Mouse (Mus musculus) hindbrain, embryonic 13.5 days (tissue): ENCODE measurements around the gene Sh2d6. TPM values are rescaled to one million over a fixed set of nuclear protein-coding genes. Genes with fewer than 3 reads are reported as not detected.

Experiments used
- ATAC-seq: fragments of 200-750 bp; cut with Nextera tagmentation; 2 replicates; pipeline ENCODE4 v1.8.0; 2017; ENCODE audit warnings: moderate TSS enrichment; ENCODE audit not compliant: low FRiP score
- H3K27ac ChIP-seq: fragments of 300-500 bp; sonication (generic); 2 replicates; pipeline ENCODE4 v1.5.1; 2015; ENCODE audit warnings: inconsistent platforms, mild to moderate bottlenecking, moderate library complexity
- H3K27me3 ChIP-seq: fragments of 300-500 bp; sonication (generic); 2 replicates; pipeline ENCODE4 v1.6.1; 2015; ENCODE audit warnings: mild to moderate bottlenecking, inconsistent platforms
- H3K36me3 ChIP-seq: fragments of 300-500 bp; sonication (generic); 2 replicates; pipeline ENCODE4 v1.6.1; 2015; ENCODE audit warnings: mild to moderate bottlenecking, inconsistent platforms
- H3K4me1 ChIP-seq: fragments of 300-500 bp; sonication (generic); replicated peaks from 2 replicates; pipeline ENCODE4 v1.6.1; 2015; ENCODE audit warnings: inconsistent platforms
- H3K4me2 ChIP-seq: fragments of 300-500 bp; sonication (generic); 2 replicates; pipeline ENCODE4 v1.6.1; 2015; ENCODE audit warnings: inconsistent platforms, mild to moderate bottlenecking, moderate library complexity
- H3K4me3 ChIP-seq: fragments of 300-500 bp; sonication (generic); 2 replicates; pipeline ENCODE4 v1.5.1; 2015; ENCODE audit warnings: mild to moderate bottlenecking, inconsistent platforms
- H3K9ac ChIP-seq: fragments of 300-500 bp; sonication (generic); 2 replicates; pipeline ENCODE4 v1.6.1; 2015; ENCODE audit warnings: mild to moderate bottlenecking, inconsistent platforms
- H3K9me3 ChIP-seq: fragments of 300-500 bp; sonication (generic); 2 replicates; pipeline ENCODE4 v1.6.1; 2016; ENCODE audit warnings: inconsistent platforms
- WGBS: fragments of 180-500 bp; shearing (Covaris S2); methylation state at CpG from one replicate; pipeline ENCODE4 v1.1.7; 2015; 5-methylcytosine and 5-hydroxymethylcytosine counted together
- polyA plus RNA-seq: library from polyadenylated mRNA; unstranded; fragments of >200 nt; fragmentation: Nextera tagmentation; extraction: Ambion mirVana; gene quantifications from 2 replicates; pipeline ENCODE4 v1.2.1, GENCODE M21; 2015

The Sh2d6 gene
- polyA plus RNA-seq: 0.41 and 1.0 TPM in 2 replicates

DNA sequence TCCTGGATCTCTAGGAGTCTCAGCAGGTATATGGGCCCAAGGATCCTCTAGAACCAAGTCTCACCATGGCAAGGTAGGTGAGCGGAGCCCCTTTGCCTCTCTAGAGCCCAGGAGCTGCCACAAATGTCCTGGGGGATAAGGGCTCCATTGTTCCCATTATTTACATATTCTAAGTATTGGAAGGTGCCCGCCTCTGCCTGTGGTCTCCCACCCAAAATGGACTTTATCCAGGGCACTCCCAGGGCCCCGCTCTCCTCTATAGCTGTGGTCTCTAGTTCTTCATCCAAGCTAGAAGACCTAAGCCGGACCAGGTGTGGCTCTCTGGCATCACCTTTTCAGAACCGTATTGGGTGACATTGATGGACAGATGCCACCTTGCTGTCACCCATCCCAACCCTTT is at the start of gene Sh2d6:
Gene Sh2d6, minus strand, starts transcription at position 101 of the 400 bp plus-strand sequence.
- Histone ChIP-seq H3K4me2 (no peak within 1 kb of the TSS), H3K36me3 (no peaks in the 10 kb centered on the region), H3K4me1 (peaks cover 33% of the 10 kb centered on the region), H3K9me3 (no peaks in the 10 kb centered on the region), H3K4me3 (no peak within 1 kb of the TSS), H3K9ac (no peak within 1 kb of the TSS), H3K27me3 (no peaks in the 10 kb centered on the region), H3K27ac (peak within 1 kb of the TSS; percentile 98)
- 93% methylated on average over 5 of the region's 5 CpGs for WGBS
- ATAC-seq: no peak

DNA sequence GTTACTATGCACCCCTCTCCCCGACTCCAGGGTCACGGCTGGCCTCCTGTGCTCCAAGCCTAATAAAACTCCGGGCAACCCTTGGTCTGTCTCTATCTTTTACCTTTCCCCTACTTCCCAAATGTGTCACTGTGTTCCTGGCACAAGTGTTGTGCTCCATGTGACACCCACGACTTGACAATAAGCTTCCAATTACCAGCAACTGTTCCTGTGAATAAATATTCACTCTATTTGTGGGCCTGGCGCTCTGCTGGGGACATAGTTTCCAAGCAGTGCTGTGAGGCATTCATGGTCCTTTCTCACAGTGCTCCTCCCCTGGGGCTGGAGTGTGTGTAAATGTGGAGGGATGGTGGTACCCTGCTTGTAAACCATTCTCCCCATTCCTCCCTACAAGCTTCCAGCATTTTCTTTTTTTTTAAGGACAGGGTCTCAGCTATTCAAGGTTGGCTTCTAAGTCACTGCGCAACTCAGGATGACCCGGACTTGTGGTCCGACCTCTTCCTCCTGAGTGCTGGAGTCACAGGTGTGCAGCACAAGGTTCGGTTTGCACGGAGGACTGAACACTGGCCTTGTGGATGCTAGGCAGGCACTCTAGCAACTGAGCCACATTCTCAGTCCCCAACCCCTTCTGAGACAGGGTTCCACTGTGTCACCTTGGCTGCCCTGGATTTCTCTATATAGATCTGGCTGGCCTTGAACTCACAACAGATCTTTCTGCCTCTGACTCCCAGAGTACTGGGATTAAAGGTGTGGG is 49.3 kb upstream of the Sh2d6 start:
- no peak overlapping the region for H3K9ac ChIP-seq
- H3K4me1 ChIP-seq: peaks cover under 1% of the 10 kb centered on the region
- no peak overlapping the region for H3K4me3 ChIP-seq
- no peak overlapping the region for H3K27ac ChIP-seq
- H3K9me3 ChIP-seq: no peaks in the 10 kb centered on the region
- H3K36me3 ChIP-seq: peaks cover 60% of the 10 kb centered on the region
- H3K27me3 ChIP-seq: no peaks in the 10 kb centered on the region
- no peak for ATAC-seq
- 85% methylated on average over 10 of the region's 10 CpGs for WGBS
- H3K4me2 ChIP-seq: no peak overlapping the region

DNA sequence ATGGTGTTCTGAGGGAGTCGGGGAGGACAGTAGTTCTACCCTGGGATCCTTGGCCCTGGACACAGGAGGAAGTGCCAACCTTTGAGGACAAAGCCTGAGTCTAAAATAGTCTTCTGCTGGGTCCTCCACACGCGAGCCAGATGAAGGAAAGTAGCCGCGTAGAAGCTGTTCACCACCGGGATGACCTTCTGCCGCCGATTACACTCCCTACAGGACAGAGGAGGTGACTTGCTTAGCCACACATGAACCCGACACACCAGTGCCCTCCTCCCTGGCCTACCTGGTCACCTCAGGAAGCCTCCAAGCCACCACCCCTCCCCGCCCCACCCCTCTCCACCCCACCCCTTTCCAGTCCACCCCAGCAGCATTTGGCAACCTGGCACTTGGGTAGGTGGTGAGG is 47.2 kb upstream of the Sh2d6 start:
- Histone ChIP-seq H3K4me3 (no peak overlapping the region), H3K9ac (no peak overlapping the region), H3K4me1 (peaks cover 4% of the 10 kb centered on the region), H3K27me3 (no peaks in the 10 kb centered on the region), H3K9me3 (no peaks in the 10 kb centered on the region), H3K27ac (no peak overlapping the region), H3K4me2 (no peak overlapping the region), H3K36me3 (peaks cover 39% of the 10 kb centered on the region)
- 89% methylated on average over 10 of the region's 10 CpGs for WGBS
- no peak for ATAC-seq

DNA sequence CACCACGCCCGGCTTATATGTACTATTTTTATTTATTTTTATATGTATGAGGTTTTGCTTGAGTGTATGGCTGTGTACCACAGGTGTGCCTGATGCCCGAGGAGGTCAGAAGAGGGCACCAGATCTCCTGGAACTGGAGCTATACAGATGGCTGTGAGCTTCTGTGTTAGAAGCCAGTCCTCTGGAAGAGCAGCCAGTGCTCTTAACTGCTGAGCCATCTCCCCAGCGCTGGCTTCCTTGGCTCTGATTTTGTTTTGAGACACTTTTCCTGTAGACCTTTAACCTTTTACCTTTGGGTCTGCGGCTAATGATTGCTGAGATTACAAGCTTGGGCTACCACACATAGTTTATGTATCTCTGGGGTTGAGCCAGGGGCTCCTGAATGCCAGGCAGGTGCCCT is 46.0 kb upstream of the Sh2d6 start:
- 88% methylated on average over 5 of the region's 5 CpGs for WGBS

DNA sequence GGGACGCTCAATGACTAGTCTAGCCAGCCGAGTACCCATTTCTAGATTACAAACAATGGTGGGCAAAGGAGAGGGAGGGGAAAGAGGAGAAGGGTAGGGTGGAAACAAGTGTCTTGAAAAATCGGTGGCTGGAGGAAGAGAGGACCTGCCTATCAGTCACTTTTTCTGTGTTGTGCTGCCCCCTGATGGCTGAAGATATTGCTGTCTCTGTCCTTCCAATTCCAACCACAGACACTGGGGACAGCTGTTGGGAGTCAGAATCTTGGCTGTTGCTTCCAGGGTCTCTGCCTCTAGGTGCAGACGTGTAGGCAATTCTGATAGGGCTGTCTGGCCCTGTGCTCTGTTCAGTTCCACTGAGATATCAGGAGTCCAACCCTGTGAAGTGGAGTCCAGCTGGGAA is 44.5 kb upstream of the Sh2d6 start:
- Histone ChIP-seq H3K4me3 (no peak overlapping the region), H3K27ac (no peak overlapping the region), H3K9me3 (no peaks in the 10 kb centered on the region), H3K4me2 (no peak overlapping the region), H3K9ac (peak overlapping the region; percentile 30; the same call in 1 of the 2 replicates), H3K27me3 (no peaks in the 10 kb centered on the region), H3K4me1 (peaks cover 4% of the 10 kb centered on the region), H3K36me3 (peaks cover 21% of the 10 kb centered on the region)
- ATAC-seq: peak; percentile 84
- WGBS: 8% methylated on average over 4 of the region's 4 CpGs

More for the DNA sequence above, 46.0 kb upstream of the Sh2d6 start:
- peaks cover 29% of the 10 kb centered on the region for H3K36me3 ChIP-seq
- H3K27me3 ChIP-seq: no peaks in the 10 kb centered on the region
- no peak overlapping the region for H3K9ac ChIP-seq
- no peaks in the 10 kb centered on the region for H3K9me3 ChIP-seq
- H3K27ac ChIP-seq: no peak overlapping the region
- no peak overlapping the region for H3K4me2 ChIP-seq
- no peak overlapping the region for H3K4me3 ChIP-seq
- H3K4me1 ChIP-seq: peaks cover 4% of the 10 kb centered on the region
- ATAC-seq: no peak

DNA sequence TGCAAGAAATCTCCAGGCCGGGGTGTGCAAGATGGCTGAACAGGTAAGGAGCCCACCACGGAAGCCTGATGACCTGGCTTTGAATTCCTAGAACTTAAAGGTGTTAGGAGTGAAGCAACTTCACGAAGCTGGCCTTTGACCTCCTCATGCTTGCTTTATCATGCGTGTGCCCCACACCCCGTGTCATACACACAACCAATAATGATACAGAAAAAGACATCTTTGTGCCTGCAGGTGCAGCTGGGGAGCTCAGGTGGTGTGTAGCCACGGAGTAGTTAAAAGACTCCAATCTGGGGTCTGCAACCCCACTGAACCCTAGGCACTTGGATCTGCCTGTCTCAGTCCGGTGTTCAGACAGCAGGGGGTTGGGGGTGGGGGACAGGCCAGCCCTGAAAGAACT is 44.0 kb upstream of the Sh2d6 start:
- Histone ChIP-seq H3K4me3 (no peak overlapping the region), H3K9ac (peak overlapping the region; percentile 30; the same call in 1 of the 2 replicates), H3K27ac (no peak overlapping the region), H3K27me3 (no peaks in the 10 kb centered on the region), H3K36me3 (peaks cover 16% of the 10 kb centered on the region), H3K9me3 (no peaks in the 10 kb centered on the region), H3K4me2 (no peak overlapping the region), H3K4me1 (peaks cover 4% of the 10 kb centered on the region)
- 73% methylated on average over 7 of the region's 7 CpGs for WGBS
- peak; percentile 49 for ATAC-seq

DNA sequence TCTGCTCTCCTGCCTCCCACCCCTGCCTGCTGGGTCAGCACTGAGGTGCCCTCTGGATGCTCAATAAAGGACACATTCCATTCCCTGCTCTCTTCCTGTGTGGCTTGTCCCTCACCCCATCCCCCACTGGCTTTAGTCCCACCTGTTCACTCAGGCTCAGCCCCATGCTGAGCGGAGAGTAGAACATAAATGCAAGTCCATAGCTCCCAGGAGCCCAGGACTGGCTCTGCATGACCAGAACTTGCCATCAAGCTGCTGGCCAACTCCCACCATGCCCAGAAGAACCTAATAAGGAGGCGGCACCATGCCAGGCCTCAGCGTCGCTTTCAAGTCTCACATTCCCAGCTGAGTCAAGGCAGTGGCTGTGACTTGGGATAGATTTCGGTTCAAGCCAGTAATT is 41.4 kb upstream of the Sh2d6 start:
- H3K4me1 ChIP-seq: peaks cover 4% of the 10 kb centered on the region
- peaks cover 2% of the 10 kb centered on the region for H3K36me3 ChIP-seq
- no peaks in the 10 kb centered on the region for H3K27me3 ChIP-seq
- H3K9me3 ChIP-seq: no peaks in the 10 kb centered on the region
- no peak for ATAC-seq
- no peak overlapping the region for H3K9ac ChIP-seq
- no peak overlapping the region for H3K4me2 ChIP-seq
- WGBS: 80% methylated on average over 5 of the region's 5 CpGs
- no peak overlapping the region for H3K4me3 ChIP-seq
- no peak overlapping the region for H3K27ac ChIP-seq

DNA sequence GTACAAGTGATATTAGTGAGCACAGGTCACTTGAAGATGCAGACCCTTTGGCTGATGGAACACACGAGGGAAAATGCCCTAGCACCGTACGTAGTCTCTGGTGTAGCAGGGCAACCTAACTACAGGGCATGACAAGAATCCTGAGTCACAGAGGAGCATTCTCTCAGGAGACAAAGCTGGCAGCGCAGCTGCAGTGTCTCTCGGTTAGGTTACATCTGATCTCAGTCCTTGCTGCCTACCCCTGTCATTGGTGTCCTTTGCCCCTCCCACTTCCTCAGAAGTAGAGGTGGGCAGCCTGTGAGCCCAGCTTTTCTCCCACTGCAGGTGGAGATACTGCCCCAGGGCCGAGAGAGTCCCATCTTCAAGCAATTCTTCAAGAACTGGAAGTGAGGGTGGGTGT is 41.0 kb upstream of the Sh2d6 start:
- Histone ChIP-seq H3K27ac (no peak overlapping the region), H3K4me3 (no peak overlapping the region), H3K36me3 (no peaks in the 10 kb centered on the region), H3K4me2 (no peak overlapping the region), H3K9ac (no peak overlapping the region), H3K4me1 (peaks cover 4% of the 10 kb centered on the region), H3K27me3 (no peaks in the 10 kb centered on the region), H3K9me3 (no peaks in the 10 kb centered on the region)
- ATAC-seq: no peak
- WGBS: 53% methylated on average over 6 of the region's 6 CpGs

DNA sequence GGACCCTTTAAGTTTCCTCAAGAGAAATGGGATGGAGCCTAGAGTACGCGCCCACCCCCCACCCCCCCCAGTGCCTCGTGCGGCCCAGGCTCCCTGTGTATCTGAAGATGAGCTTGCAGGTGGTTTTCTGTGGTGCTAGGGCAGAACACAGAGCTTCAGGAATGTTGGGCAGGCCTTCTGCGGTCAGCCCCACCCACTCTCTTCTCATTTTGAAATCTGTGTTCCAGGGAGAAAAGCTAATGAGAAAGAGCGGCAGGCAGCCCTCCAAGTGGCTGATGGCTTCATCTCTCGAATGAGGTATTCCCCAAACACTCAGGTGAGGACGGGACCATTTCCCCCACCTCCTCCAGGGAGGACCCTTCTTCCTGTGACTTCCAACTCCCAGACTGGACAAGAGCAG is 39.3 kb upstream of the Sh2d6 start:
- Histone ChIP-seq H3K4me2 (no peak overlapping the region), H3K27me3 (no peaks in the 10 kb centered on the region), H3K9me3 (no peaks in the 10 kb centered on the region), H3K9ac (no peak overlapping the region), H3K36me3 (no peaks in the 10 kb centered on the region), H3K4me3 (no peak overlapping the region), H3K27ac (no peak overlapping the region), H3K4me1 (peaks cover 3% of the 10 kb centered on the region)
- WGBS: 81% methylated on average over 8 of the region's 8 CpGs
- ATAC-seq: no peak

DNA sequence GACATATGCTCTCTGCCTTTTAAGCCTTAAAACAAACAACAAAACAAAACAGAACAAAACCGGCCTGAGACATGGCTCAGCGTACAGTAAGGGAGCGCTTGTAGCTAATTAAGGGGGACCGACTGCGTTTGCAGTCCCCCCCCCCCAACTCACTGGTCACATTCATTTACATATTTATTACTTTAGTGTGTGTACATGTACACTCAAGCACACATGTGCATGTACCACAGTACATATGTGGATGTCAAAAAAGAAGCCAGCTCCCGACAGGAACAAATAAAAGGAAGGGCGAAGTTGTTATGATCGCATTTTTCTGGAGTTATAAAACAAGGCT is 31.5 kb upstream of the Sh2d6 start:
- Histone ChIP-seq H3K27ac (peak overlapping the region; percentile 79), H3K4me1 (peaks cover 19% of the 10 kb centered on the region), H3K36me3 (no peaks in the 10 kb centered on the region), H3K9me3 (no peaks in the 10 kb centered on the region), H3K4me3 (peak overlapping the region; percentile 41), H3K27me3 (no peaks in the 10 kb centered on the region), H3K9ac (peak overlapping the region; percentile 68), H3K4me2 (peak overlapping the region; percentile 67)
- WGBS: 16% methylated on average over 8 of the region's 8 CpGs
- ATAC-seq: no peak

DNA sequence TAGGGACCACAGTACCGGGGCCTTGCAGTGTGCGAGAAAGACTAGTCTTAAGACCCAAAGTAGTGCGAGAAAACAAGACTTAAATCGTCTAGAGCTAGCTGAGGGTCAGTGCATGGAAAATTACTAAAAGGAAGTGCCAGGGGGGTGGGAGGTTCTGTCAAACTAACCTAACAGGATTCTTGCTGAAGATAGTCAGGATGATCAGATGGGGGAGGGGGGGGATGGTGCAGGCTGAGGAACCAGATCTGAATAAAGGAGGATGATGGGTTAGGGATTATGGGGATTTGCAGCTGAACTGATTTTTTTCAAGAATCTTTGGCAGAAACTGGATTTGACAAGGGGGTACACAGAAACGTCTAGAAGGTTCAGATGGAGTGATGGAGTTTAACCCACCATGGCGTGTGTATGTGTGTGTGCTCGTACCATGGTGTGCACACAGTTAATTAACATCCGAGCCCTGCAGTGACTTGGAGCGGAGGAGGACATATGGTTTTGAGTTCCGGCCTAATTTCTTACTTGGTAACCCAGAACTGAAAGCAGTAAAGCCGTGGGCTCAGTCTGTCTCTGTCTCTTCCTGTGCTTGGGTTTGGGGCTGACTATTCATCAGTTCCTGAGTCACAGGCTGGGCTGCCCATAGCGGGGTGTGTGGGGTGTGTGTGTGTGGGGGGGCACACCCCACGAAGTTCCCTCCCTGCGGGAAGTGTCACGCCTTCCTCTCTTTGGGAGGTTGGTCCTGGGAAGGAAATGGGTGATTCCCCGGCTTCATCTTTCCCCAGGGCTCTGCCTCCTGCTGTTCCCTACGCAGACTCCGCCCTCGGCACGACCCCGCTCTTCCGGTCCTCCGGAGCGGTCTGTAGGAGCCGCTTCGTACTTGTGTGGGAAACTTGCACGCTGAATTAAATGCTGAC is 30.9 kb upstream of the Sh2d6 start:
- H3K4me3 ChIP-seq: peak overlapping the region; percentile 41
- H3K4me2 ChIP-seq: peak overlapping the region; percentile 67
- H3K4me1 ChIP-seq: peaks cover 19% of the 10 kb centered on the region
- no peaks in the 10 kb centered on the region for H3K9me3 ChIP-seq
- ATAC-seq: peak; percentile 83
- H3K9ac ChIP-seq: peak overlapping the region; percentile 68
- H3K36me3 ChIP-seq: no peaks in the 10 kb centered on the region
- peak overlapping the region; percentile 79 for H3K27ac ChIP-seq
- H3K27me3 ChIP-seq: no peaks in the 10 kb centered on the region
- 18% methylated on average over 26 of the region's 27 CpGs for WGBS

DNA sequence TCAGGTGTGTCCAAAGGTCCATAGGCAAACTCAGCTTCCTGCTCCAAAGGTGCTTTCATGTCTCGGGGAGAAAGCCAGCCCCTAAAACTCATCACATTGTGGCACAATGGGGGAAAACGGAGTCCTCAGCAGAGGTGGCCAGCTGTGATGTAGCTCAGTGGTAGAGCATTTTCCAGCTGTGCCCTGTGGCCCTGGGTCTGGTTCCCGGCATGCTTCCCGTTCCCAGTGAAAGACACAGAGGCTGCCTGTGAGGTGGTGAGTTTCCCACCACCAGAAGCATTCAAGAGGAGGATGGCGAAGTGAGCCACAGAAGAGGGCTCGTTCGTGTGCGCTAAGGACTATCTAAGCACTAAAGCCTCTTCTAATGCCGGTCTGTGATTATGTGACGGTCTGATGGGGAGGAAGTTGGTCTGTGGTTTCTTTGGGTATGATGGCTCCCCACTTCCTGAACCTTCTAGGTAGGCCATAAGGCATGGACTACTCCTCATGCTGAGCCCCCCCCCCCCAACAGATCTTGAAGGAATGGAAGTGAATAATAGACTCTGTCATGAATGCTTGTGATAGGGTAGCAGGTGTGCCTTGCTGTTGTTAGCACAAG is 29.1 kb upstream of the Sh2d6 start:
- Histone ChIP-seq H3K9me3 (no peaks in the 10 kb centered on the region), H3K36me3 (no peaks in the 10 kb centered on the region), H3K4me1 (peaks cover 19% of the 10 kb centered on the region), H3K4me2 (no peak overlapping the region), H3K4me3 (no peak overlapping the region), H3K9ac (no peak overlapping the region), H3K27ac (no peak overlapping the region), H3K27me3 (no peaks in the 10 kb centered on the region)
- no peak for ATAC-seq
- WGBS: 85% methylated on average over 10 of the region's 10 CpGs
